Mouse (Mus musculus) kidney, adult 2 months (tissue): ENCODE measurements around the gene Il17re.

ENCODE experiments used
- CTCF ChIP-seq: fragments of 200-500 bp; conservative IDR thresholded peaks from 2 replicates; pipeline ENCODE4 v1.5.1; 2011; ENCODE audit warnings: low read depth, mild to moderate bottlenecking, control low read depth, low read length, moderate library complexity, mixed read lengths; ENCODE audit not compliant: insufficient read depth, insufficient read length
- POLR2A ChIP-seq: fragments of 200-500 bp; IDR thresholded peaks from one replicate; pipeline ENCODE4 v1.6.1; 2011; ENCODE audit warnings: low read depth, low read length, control low read depth

GRCm38 (mm10) chr6:113501388-113502084, 43.3 kb downstream of the Il17re start, which contains the start of gene Prrt3:
- TF ChIP-seq CTCF = no peak
- no peak for TF ChIP-seq POLR2A
